Mouse (Mus musculus) CH12.LX (cell line): ENCODE measurements around the gene Cyth4. TPM values are rescaled to one million over a fixed set of nuclear protein-coding genes. Genes with fewer than 3 reads are reported as not detected.

ENCODE experiments used
- DNase-seq: peaks from one replicate; pipeline ENCODE4 v3.0.0-alpha.2; 2013; ENCODE audit errors: extremely low read depth
- H3K27ac ChIP-seq: 2 replicates; pipeline ENCODE4 v1.5.1; 2012; ENCODE audit warnings: low read depth, mild to moderate bottlenecking, control low read depth, moderate library complexity; ENCODE audit not compliant: insufficient read depth
- H3K27me3 ChIP-seq: replicated peaks from 2 replicates; pipeline ENCODE3; 2012; ENCODE audit warnings: inconsistent platforms
- H3K36me3 ChIP-seq, 2 experiments: replicated peaks in 1 of 2; 2 replicates each; pipeline versions ENCODE3 to v1.6.1; 2012; ENCODE audit warnings: inconsistent platforms in 1 of 2, low read length in 1 of 2, mild to moderate bottlenecking in 1 of 2, mixed read lengths in 1 of 2, moderate library complexity in 1 of 2; ENCODE audit not compliant: control insufficient read depth in 1 of 2, insufficient read depth in 1 of 2
- H3K4me1 ChIP-seq, 2 experiments: 2 replicates each; pipeline ENCODE4 v1.6.1; 2012; ENCODE audit warnings: inconsistent platforms in 1 of 2, moderate library complexity in 1 of 2; ENCODE audit not compliant: insufficient read depth in 2 of 2, control insufficient read depth in 1 of 2
- H3K4me2 ChIP-seq: 2 replicates; pipeline ENCODE4 v1.6.1; 2012; ENCODE audit warnings: low read depth, mild to moderate bottlenecking, control low read depth; ENCODE audit not compliant: poor library complexity, insufficient read depth, severe bottlenecking
- H3K4me3 ChIP-seq, 3 experiments: fragments of 150-350 bp in 1 of 3; sonication (generic) in 1 of 3; replicated peaks in 1 of 3; 2 replicates each; pipeline versions ENCODE3 to v1.5.1; 2011 to 2012; ENCODE audit warnings: low read depth in 2 of 3, low read length in 2 of 3, mild to moderate bottlenecking in 2 of 3, moderate library complexity in 2 of 3, control low read depth in 1 of 3, improper control_type of control experiment in 1 of 3, inconsistent platforms in 1 of 3, mixed read lengths in 1 of 3; ENCODE audit not compliant: poor library complexity in 1 of 3
- H3K79me2 ChIP-seq: replicated peaks from 2 replicates; pipeline ENCODE4 v1.6.1; 2012; ENCODE audit warnings: mild to moderate bottlenecking, moderate library complexity; ENCODE audit not compliant: control insufficient read depth, poor library complexity, insufficient read depth, severe bottlenecking; ENCODE audit errors: extremely low read depth
- H3K9ac ChIP-seq: 2 replicates; pipeline ENCODE4 v1.6.1; 2012; ENCODE audit warnings: low read depth, mild to moderate bottlenecking, control low read depth, moderate library complexity; ENCODE audit not compliant: insufficient read depth
- H3K9me3 ChIP-seq: replicated peaks from 2 replicates; pipeline ENCODE3; 2012; ENCODE audit warnings: low read length, inconsistent platforms, mixed read lengths
- BHLHE40 ChIP-seq: IDR thresholded peaks from 2 replicates; pipeline ENCODE4 v1.6.1; 2011; ENCODE audit warnings: mild to moderate bottlenecking, low read depth, low read length, improper control_type of control experiment
- CHD1 ChIP-seq: IDR thresholded peaks from 2 replicates; pipeline ENCODE4 v1.6.1; 2012; ENCODE audit warnings: low read depth, low read length, improper control_type of control experiment, inconsistent platforms
- CHD2 ChIP-seq: IDR thresholded peaks from 2 replicates; pipeline ENCODE4 v1.6.1; 2011; ENCODE audit warnings: low read length, improper control_type of control experiment
- E2F4 ChIP-seq: IDR thresholded peaks from 2 replicates; pipeline ENCODE4 v1.6.1; 2011; ENCODE audit warnings: low read depth, low read length, improper control_type of control experiment; ENCODE audit not compliant: insufficient replicate concordance
- ELF1 ChIP-seq: IDR thresholded peaks from 2 replicates; pipeline ENCODE4 v1.6.1; 2014; ENCODE audit warnings: low read depth, mild to moderate bottlenecking, inconsistent platforms, low read length, improper control_type of control experiment
- EP300 ChIP-seq: IDR thresholded peaks from 2 replicates; pipeline ENCODE4 v1.6.1; 2011; ENCODE audit warnings: low read length, improper control_type of control experiment
- GABPA ChIP-seq: IDR thresholded peaks from 2 replicates; pipeline ENCODE4 v1.6.1; 2012; ENCODE audit warnings: low read depth, low read length, improper control_type of control experiment, inconsistent platforms; ENCODE audit not compliant: insufficient replicate concordance
- IRF4 ChIP-seq: IDR thresholded peaks from 2 replicates; pipeline ENCODE4 v1.6.1; 2014; ENCODE audit warnings: low read depth, mild to moderate bottlenecking, inconsistent platforms, low read length, improper control_type of control experiment
- JUN ChIP-seq: IDR thresholded peaks from 2 replicates; pipeline ENCODE4 v1.6.1; 2011; ENCODE audit warnings: low read depth, mild to moderate bottlenecking, low read length, improper control_type of control experiment, moderate library complexity; ENCODE audit not compliant: insufficient read depth
- JUND ChIP-seq: conservative IDR thresholded peaks from 2 replicates; pipeline ENCODE4 v1.6.1; 2011; ENCODE audit warnings: low read depth, low read length, improper control_type of control experiment
- MAFK ChIP-seq: IDR thresholded peaks from 2 replicates; pipeline ENCODE4 v1.6.1; 2011; ENCODE audit warnings: low read length, improper control_type of control experiment; ENCODE audit not compliant: insufficient replicate concordance
- MAZ ChIP-seq: IDR thresholded peaks from 2 replicates; pipeline ENCODE4 v1.6.1; 2012; ENCODE audit warnings: low read depth, mild to moderate bottlenecking, inconsistent platforms, low read length, improper control_type of control experiment, moderate library complexity
- MEF2A ChIP-seq: IDR thresholded peaks from 2 replicates; pipeline ENCODE4 v1.6.1; 2014; ENCODE audit warnings: low read depth, mild to moderate bottlenecking, inconsistent platforms, low read length, improper control_type of control experiment, borderline replicate concordance
- MXI1 ChIP-seq: IDR thresholded peaks from 2 replicates; pipeline ENCODE4 v1.6.1; 2011; ENCODE audit warnings: mild to moderate bottlenecking, low read depth, low read length, improper control_type of control experiment
- MYC ChIP-seq: IDR thresholded peaks from 2 replicates; pipeline ENCODE4 v1.6.1; 2011; ENCODE audit warnings: low read depth, mild to moderate bottlenecking, improper control_type of control experiment, low read length
- NELFE ChIP-seq: IDR thresholded peaks from 2 replicates; pipeline ENCODE4 v1.6.1; 2011; ENCODE audit warnings: low read depth, low read length, improper control_type of control experiment
- SIN3A ChIP-seq: IDR thresholded peaks from 2 replicates; pipeline ENCODE4 v1.6.1; 2012; ENCODE audit warnings: low read length, improper control_type of control experiment, inconsistent platforms
- TCF12 ChIP-seq: IDR thresholded peaks from 2 replicates; pipeline ENCODE4 v1.6.1; 2014; ENCODE audit warnings: low read depth, mild to moderate bottlenecking, inconsistent platforms, low read length, improper control_type of control experiment
- USF2 ChIP-seq: conservative IDR thresholded peaks from 2 replicates; pipeline ENCODE4 v1.6.1; 2011; ENCODE audit warnings: low read depth, low read length, improper control_type of control experiment
- ZKSCAN1 ChIP-seq: IDR thresholded peaks from 2 replicates; pipeline ENCODE4 v1.6.1; 2012; ENCODE audit warnings: low read depth, inconsistent platforms, low read length, improper control_type of control experiment, borderline replicate concordance
- ZMIZ1 ChIP-seq: IDR thresholded peaks from 2 replicates; pipeline ENCODE4 v1.6.1; 2012; ENCODE audit warnings: low read depth, mild to moderate bottlenecking, inconsistent platforms, low read length, improper control_type of control experiment
- ZNF384 ChIP-seq: IDR thresholded peaks from 2 replicates; pipeline ENCODE4 v1.6.1; 2012; ENCODE audit warnings: low read depth, low read length, improper control_type of control experiment, inconsistent platforms
- dilution Hi-C: fragments of 300-500 bp; cut with MboI; formaldehyde crosslinking; loops from 2 replicates; pipeline ENCODE4 v1.14.3; 2020; ENCODE audit warnings: low sequenced_read_pairs; ENCODE audit not compliant: extremely low pct_unique_long_range_greater_than_20kb, extremely low pct_ligation_motif_present
- in situ Hi-C: fragments of 300-500 bp; cut with MboI; formaldehyde crosslinking; loops from 3 replicates; pipeline ENCODE4 v1.14.3; 2019; ENCODE audit warnings: low sequenced_read_pairs, low pct_ligation_motif_present, low pct_unique_long_range_greater_than_20kb, mixed read lengths
- polyA plus RNA-seq: library from polyadenylated mRNA; unstranded; fragments of >175 nt; gene quantifications from 2 replicates; pipeline ENCODE4 v1.2.1, GENCODE M21; 2012; ENCODE audit warnings: low read depth; ENCODE audit not compliant: insufficient read length
- total RNA-seq, 2 experiments: library from RNA; depleted of rRNA; stranded (reverse); fragments of 300-350 nt in 1 of 2; fragments of >200 nt in 1 of 2; gene quantifications; 2 replicates each; pipeline ENCODE4 v1.2.3; 2012 to 2014

Cyth4 gene
- total and polyA plus RNA-seq, 3 experiments: 39.2 to 75.3 (median 42.2) TPM

- H3K4me2 ChIP-seq: peak overlapping the region; percentile 76
- H3K36me3 ChIP-seq: peaks cover 41 to 59% of the 10 kb centered on the region in 2 experiments
Observed at GRCm38 (mm10) chr15:78599529-78600193, 2.8 kb downstream of the Cyth4 start.

GRCm38 (mm10) chr15:78601180-78601579 is 4.3 kb downstream of the Cyth4 start:
- Histone ChIP-seq H3K79me2 (peaks cover 10% of the 10 kb centered on the region), H3K9ac (no peak overlapping the region), H3K9me3 (peaks cover 14% of the 10 kb centered on the region), H3K4me2 (no peak overlapping the region), H3K36me3 (peaks cover 45 to 72% of the 10 kb centered on the region in 2 experiments), H3K27ac (no peak overlapping the region), H3K4me1 (peaks cover 50 to 76% of the 10 kb centered on the region in 2 experiments), H3K4me3 (no peak overlapping the region), H3K27me3 (no peaks in the 10 kb centered on the region)
- no peak for DNase-seq
- dilution Hi-C loops: no loop called here
- in situ Hi-C loops: no loop called here
- TF ChIP-seq USF2: no peak
- TF ChIP-seq MAZ: no peak
- no peak for TF ChIP-seq CHD1
- TF ChIP-seq NELFE: no peak
- TF ChIP-seq MAFK: no peak
- no peak for TF ChIP-seq JUN
- TF ChIP-seq BHLHE40: no peak
- no peak for TF ChIP-seq IRF4
- TF ChIP-seq JUND: no peak
- no peak for TF ChIP-seq SIN3A
- no peak for TF ChIP-seq ZMIZ1
- no peak for TF ChIP-seq EP300
- no peak for TF ChIP-seq E2F4

More at GRCm38 (mm10) chr15:78599529-78600193, 2.8 kb downstream of the Cyth4 start:
- Histone ChIP-seq H3K79me2 (peaks cover 10% of the 10 kb centered on the region), H3K27me3 (no peaks in the 10 kb centered on the region), H3K4me1 (peaks cover 40 to 76% of the 10 kb centered on the region in 2 experiments), H3K4me3 (peak overlapping the region in 2 of 3 experiments; percentile 21 to 22), H3K9ac (peak overlapping the region; percentile 23; the same call in 1 of the 2 replicates), H3K9me3 (peaks cover 14% of the 10 kb centered on the region), H3K27ac (peak overlapping the region; percentile 47)
- TF ChIP-seq CHD2 (0 out of 2 replicates have a peak, but pooled peaks have one; percentile 16), EP300 (peak; percentile 44; the same call in 1 of the 2 replicates), ZMIZ1 (no peak), MEF2A (no peak), SIN3A (peak; percentile 70), MYC (0 out of 2 replicates have a peak, but pooled peaks have one; percentile 16), IRF4 (no peak), BHLHE40 (peak; percentile 73), ZKSCAN1 (peak; percentile 90), GABPA (no peak), ZNF384 (no peak), TCF12 (peak; percentile 69), MXI1 (peak; percentile 63), ELF1 (0 out of 2 replicates have a peak, but pooled peaks have one; percentile 10)
- in situ Hi-C loops (no loop called here), dilution Hi-C loops (no loop called here)
- no peak for DNase-seq
